Mouse (Mus musculus) liver, embryonic 14.5 days (tissue): Measurements from ENCODE around the gene 1600014C23Rik. TPM values are rescaled to one million over a fixed set of nuclear protein-coding genes. Genes with fewer than 3 reads are reported as not detected.

Experiments used
- ATAC-seq: fragments of 200-750 bp; cut with Nextera tagmentation; 2 replicates; pipeline ENCODE4 v1.8.0; 2017; ENCODE audit warnings: moderate number of reproducible peaks, mild to moderate bottlenecking, moderate library complexity; ENCODE audit not compliant: insufficient read depth
- DNase-seq, 3 experiments: peaks; one replicate each; pipeline ENCODE4 v3.0.0-alpha.2; 2012 to 2013; ENCODE audit warnings: low read depth in 3 of 3, low spot score in 3 of 3
- H3K27ac ChIP-seq: fragments of 300-500 bp; sonication (generic); 2 replicates; pipeline ENCODE4 v1.5.1; 2014; ENCODE audit warnings: moderate library complexity, mild to moderate bottlenecking, control low read depth, inconsistent platforms
- H3K27me3 ChIP-seq: fragments of 300-500 bp; sonication (generic); 2 replicates; pipeline ENCODE4 v1.6.1; 2014; ENCODE audit warnings: mild to moderate bottlenecking, low read length, moderate library complexity; ENCODE audit not compliant: control insufficient read depth, insufficient read depth
- H3K36me3 ChIP-seq: fragments of 300-500 bp; sonication (generic); replicated peaks from 2 replicates; pipeline ENCODE4 v1.6.1; 2014; ENCODE audit warnings: low read depth; ENCODE audit not compliant: control insufficient read depth, insufficient read depth
- H3K4me1 ChIP-seq, 2 experiments: fragments of 200-500 bp in 1 of 2; fragments of 300-500 bp in 1 of 2; sonication (generic) in 1 of 2; replicated peaks; 2 replicates each; pipeline ENCODE4 v1.6.1; 2012 to 2014; ENCODE audit warnings: antibody characterized with exemption in 1 of 2, inconsistent platforms in 1 of 2, low read length in 1 of 2; ENCODE audit not compliant: control insufficient read depth in 2 of 2, insufficient read depth in 2 of 2
- H3K4me2 ChIP-seq: fragments of 300-500 bp; sonication (generic); 2 replicates; pipeline ENCODE4 v1.6.1; 2014; ENCODE audit warnings: low read depth, mild to moderate bottlenecking, control low read depth, moderate library complexity
- H3K4me3 ChIP-seq, 2 experiments: fragments of 200-500 bp in 1 of 2; fragments of 300-500 bp in 1 of 2; sonication (generic) in 1 of 2; 2 replicates each; pipeline ENCODE4 v1.5.1; 2012 to 2014; ENCODE audit warnings: low read depth in 2 of 2, low read length in 2 of 2, mild to moderate bottlenecking in 2 of 2, control low read depth in 1 of 2, inconsistent platforms in 1 of 2, moderate library complexity in 1 of 2; ENCODE audit not compliant: insufficient read depth in 1 of 2
- H3K9ac ChIP-seq: fragments of 300-500 bp; sonication (generic); replicated peaks from 2 replicates; pipeline ENCODE4 v1.6.1; 2014; ENCODE audit warnings: mild to moderate bottlenecking, control low read depth, moderate library complexity
- H3K9me3 ChIP-seq: fragments of 300-500 bp; sonication (generic); 2 replicates; pipeline ENCODE4 v1.6.1; 2016; ENCODE audit warnings: low read length, mixed read lengths; ENCODE audit not compliant: control insufficient read depth
- CTCF ChIP-seq: IDR thresholded peaks from 2 replicates; pipeline ENCODE4 v1.5.1; 2016; ENCODE audit warnings: antibody characterized with exemption, low read depth, control low read depth
- EP300 ChIP-seq: IDR thresholded peaks from 2 replicates; pipeline ENCODE4 v1.6.1; 2016; ENCODE audit warnings: antibody characterized with exemption, low read depth
- WGBS: fragments of 180-500 bp; shearing (Covaris S2); extraction: QIAGEN DNeasy Blood & Tissue Kit; methylation state at CpG from one replicate; pipeline ENCODE4 v1.1.7; 2014; ENCODE audit not compliant: insufficient replicate concordance; 5-methylcytosine and 5-hydroxymethylcytosine counted together
- polyA plus RNA-seq, 2 experiments: library from polyadenylated mRNA; depleted of rRNA in 1 of 2; stranded (reverse) in 1 of 2; unstranded in 1 of 2; fragments of >200 nt; fragmentation: Nextera tagmentation in 1 of 2; extraction: Ambion mirVana in 1 of 2; gene quantifications; 2 replicates each; pipeline versions ENCODE4 v1.2.1 to v1.2.3; 2012 to 2014

1600014C23Rik gene
- polyA plus RNA-seq (2012; rRNA removed) (not detected in 2 replicates), polyA plus RNA-seq (2014; fragmentation: Nextera tagmentation; extraction: Ambion mirVana) (not detected in 2 replicates)

- Histone ChIP-seq H3K36me3 (no peaks in the 10 kb centered on the region), H3K4me1 (peaks cover 18 to 31% of the 10 kb centered on the region in 2 experiments), H3K27ac (no peak within 1 kb of the TSS), H3K27me3 (peaks cover 16% of the 10 kb centered on the region), H3K4me3 (peak within 1 kb of the TSS; percentile 1 to 32; a peak in 3 of 4 replicates), H3K9me3 (no peaks in the 10 kb centered on the region), H3K9ac (no peak within 1 kb of the TSS), H3K4me2 (peak within 1 kb of the TSS; percentile 61)
- DNase-seq, result no peak
- ATAC-seq, result no peak
- WGBS, result 2% methylated on average over 41 of the region's 41 CpGs
- TF ChIP-seq CTCF (no peak), EP300 (no peak)
These were observed at the start of gene 1600014C23Rik for GRCm38 (mm10) chr17:45733735-45734301. Gene 1600014C23Rik (minus strand): TSS chr17:45733844.

- no peak for DNase-seq
- Histone ChIP-seq H3K27me3 (no peaks in the 10 kb centered on the region), H3K4me1 (no peaks in the 10 kb centered on the region), H3K4me2 (no peak overlapping the region), H3K4me3 (no peak overlapping the region), H3K27ac (no peak overlapping the region), H3K36me3 (no peaks in the 10 kb centered on the region), H3K9ac (no peak overlapping the region), H3K9me3 (no peaks in the 10 kb centered on the region)
- no peak for ATAC-seq
- WGBS, result 76% methylated on average over 4 of the region's 4 CpGs
- no peak for TF ChIP-seq CTCF
- no peak for TF ChIP-seq EP300
These were observed 44.8 kb upstream of the 1600014C23Rik start for GRCm38 (mm10) chr17:45778446-45778845.

GRCm38 (mm10) chr17:45777431-45777830 lies 43.8 kb upstream of the 1600014C23Rik start:
- Histone ChIP-seq H3K9ac (no peak overlapping the region), H3K27ac (no peak overlapping the region), H3K9me3 (no peaks in the 10 kb centered on the region), H3K27me3 (no peaks in the 10 kb centered on the region), H3K36me3 (no peaks in the 10 kb centered on the region), H3K4me1 (no peaks in the 10 kb centered on the region), H3K4me2 (no peak overlapping the region), H3K4me3 (no peak overlapping the region)
- WGBS, result 60% methylated on average over 6 of the region's 6 CpGs
- no peak for TF ChIP-seq CTCF
- DNase-seq (no peak), ATAC-seq (no peak)

- TF ChIP-seq CTCF, result no peak
- no peak for TF ChIP-seq EP300
- Histone ChIP-seq H3K27ac (no peak overlapping the region), H3K9ac (no peak overlapping the region), H3K9me3 (no peaks in the 10 kb centered on the region), H3K4me3 (no peak overlapping the region), H3K36me3 (no peaks in the 10 kb centered on the region), H3K27me3 (no peaks in the 10 kb centered on the region), H3K4me1 (no peaks in the 10 kb centered on the region), H3K4me2 (no peak overlapping the region)
- 72% methylated on average over 8 of the region's 8 CpGs for WGBS
- DNase-seq, result no peak
- no peak for ATAC-seq
These were observed 42.5 kb upstream of the 1600014C23Rik start for GRCm38 (mm10) chr17:45776185-45776584.

- H3K9me3 ChIP-seq, result no peaks in the 10 kb centered on the region
- H3K27me3 ChIP-seq, result no peaks in the 10 kb centered on the region
- H3K27ac ChIP-seq, result no peak overlapping the region
- no peak for DNase-seq
- no peak for TF ChIP-seq EP300
- peak; percentile 69 for TF ChIP-seq CTCF
- no peaks in the 10 kb centered on the region for H3K4me1 ChIP-seq
- no peak overlapping the region for H3K4me2 ChIP-seq
- H3K9ac ChIP-seq, result no peak overlapping the region
- no peak for ATAC-seq
- H3K4me3 ChIP-seq, result no peak overlapping the region
- H3K36me3 ChIP-seq, result no peaks in the 10 kb centered on the region
- 74% methylated on average over 9 of the region's 9 CpGs for WGBS
These were observed 41.8 kb upstream of the 1600014C23Rik start for GRCm38 (mm10) chr17:45775468-45775867.
